Mouse (Mus musculus) lung, embryonic 15.5 days (tissue): ENCODE measurements around the gene Wdr11. TPM values are rescaled to one million over a fixed set of nuclear protein-coding genes. Genes with fewer than 3 reads are reported as not detected.

Experiments used
- ATAC-seq: fragments of 200-750 bp; cut with Nextera tagmentation; 2 replicates; pipeline ENCODE4 v1.8.0; 2017; ENCODE audit warnings: moderate number of reproducible peaks, borderline replicate concordance; ENCODE audit not compliant: low FRiP score, low TSS enrichment; ENCODE audit errors: extremely low read depth
- H3K27ac ChIP-seq: fragments of 300-500 bp; sonication (generic); 2 replicates; pipeline ENCODE4 v1.5.1; 2015; ENCODE audit warnings: moderate library complexity, mild to moderate bottlenecking, inconsistent platforms
- H3K27me3 ChIP-seq: fragments of 300-500 bp; sonication (generic); 2 replicates; pipeline ENCODE4 v1.6.1; 2015; ENCODE audit warnings: inconsistent platforms
- H3K36me3 ChIP-seq: fragments of 300-500 bp; sonication (generic); 2 replicates; pipeline ENCODE4 v1.6.1; 2015; ENCODE audit warnings: inconsistent platforms
- H3K4me1 ChIP-seq: fragments of 300-500 bp; sonication (generic); 2 replicates; pipeline ENCODE4 v1.6.1; 2015; ENCODE audit warnings: inconsistent platforms
- H3K4me2 ChIP-seq: fragments of 300-500 bp; sonication (generic); 2 replicates; pipeline ENCODE4 v1.6.1; 2015; ENCODE audit warnings: inconsistent platforms, mild to moderate bottlenecking, moderate library complexity
- H3K4me3 ChIP-seq: fragments of 300-500 bp; sonication (generic); 2 replicates; pipeline ENCODE4 v1.5.1; 2015; ENCODE audit warnings: mild to moderate bottlenecking, inconsistent platforms
- H3K9ac ChIP-seq: fragments of 300-500 bp; sonication (generic); 2 replicates; pipeline ENCODE4 v1.6.1; 2015; ENCODE audit warnings: inconsistent platforms
- H3K9me3 ChIP-seq: fragments of 300-500 bp; sonication (generic); 2 replicates; pipeline ENCODE4 v1.6.1; 2016; ENCODE audit warnings: inconsistent platforms
- WGBS: fragments of 180-500 bp; shearing (Covaris S2); methylation state at CpG from one replicate; pipeline ENCODE4 v1.1.7; 2015; 5-methylcytosine and 5-hydroxymethylcytosine counted together
- polyA plus RNA-seq: library from polyadenylated mRNA; unstranded; fragments of >200 nt; fragmentation: Nextera tagmentation; extraction: Ambion mirVana; gene quantifications from 2 replicates; pipeline ENCODE4 v1.2.1, GENCODE M21; 2015

Wdr11 gene
- polyA plus RNA-seq, 1 experiment from 2014 or later, result 38.8 TPM

DNA sequence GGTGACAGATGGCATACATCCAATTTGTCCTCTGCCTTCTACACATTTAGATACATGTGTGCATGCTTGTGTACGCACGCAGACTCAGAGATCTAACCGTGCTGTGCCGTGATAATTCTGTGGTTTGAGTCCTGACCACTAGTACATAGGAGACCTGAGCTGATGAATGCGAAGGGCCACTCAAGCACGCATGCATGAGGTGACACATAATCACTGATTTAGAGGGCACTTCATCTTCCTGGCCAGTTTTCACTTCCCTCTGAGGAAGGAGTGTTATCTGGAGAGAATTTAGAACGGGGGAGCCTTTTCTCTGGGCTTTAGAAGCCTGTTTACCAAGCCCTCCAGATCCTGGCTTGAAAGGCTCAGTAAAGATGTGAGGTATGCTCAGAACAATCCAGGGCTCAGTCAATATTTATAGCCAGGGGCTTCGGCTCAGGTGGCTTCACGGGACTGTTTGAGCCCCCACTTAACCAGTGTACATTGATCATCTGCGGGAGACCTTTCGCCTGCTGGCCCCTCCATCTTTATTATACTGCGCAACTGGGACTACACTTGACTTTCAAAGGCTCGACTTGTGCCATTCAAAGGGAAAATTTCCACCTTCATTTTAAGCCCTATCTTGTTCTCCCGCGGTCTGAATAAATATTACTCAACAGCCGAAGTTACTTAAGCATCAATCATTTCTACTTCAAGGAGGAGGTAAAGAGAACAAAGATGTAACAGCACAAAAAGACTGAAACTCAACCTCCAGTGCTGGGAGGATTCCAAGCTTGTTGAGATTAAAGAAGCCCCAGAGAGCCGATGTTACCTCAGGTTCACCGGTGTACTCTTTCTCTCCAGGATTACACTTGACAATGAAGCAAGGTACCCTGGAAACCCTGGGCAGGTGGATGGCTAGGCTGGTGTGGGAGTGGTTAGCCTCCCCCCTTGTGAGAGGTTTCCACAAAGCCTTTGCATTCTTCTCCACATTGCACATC, 80.3 kb downstream of the Wdr11 start:
- no peaks in the 10 kb centered on the region for H3K27me3 ChIP-seq
- no peak overlapping the region for H3K4me2 ChIP-seq
- no peak overlapping the region for H3K9ac ChIP-seq
- H3K4me3 ChIP-seq, result no peak overlapping the region
- H3K4me1 ChIP-seq, result peaks cover 34% of the 10 kb centered on the region
- H3K9me3 ChIP-seq, result no peaks in the 10 kb centered on the region
- ATAC-seq, result peak; percentile 90
- no peaks in the 10 kb centered on the region for H3K36me3 ChIP-seq
- 47% methylated on average over 18 of the region's 18 CpGs for WGBS
- H3K27ac ChIP-seq, result peak overlapping the region; percentile 83

DNA sequence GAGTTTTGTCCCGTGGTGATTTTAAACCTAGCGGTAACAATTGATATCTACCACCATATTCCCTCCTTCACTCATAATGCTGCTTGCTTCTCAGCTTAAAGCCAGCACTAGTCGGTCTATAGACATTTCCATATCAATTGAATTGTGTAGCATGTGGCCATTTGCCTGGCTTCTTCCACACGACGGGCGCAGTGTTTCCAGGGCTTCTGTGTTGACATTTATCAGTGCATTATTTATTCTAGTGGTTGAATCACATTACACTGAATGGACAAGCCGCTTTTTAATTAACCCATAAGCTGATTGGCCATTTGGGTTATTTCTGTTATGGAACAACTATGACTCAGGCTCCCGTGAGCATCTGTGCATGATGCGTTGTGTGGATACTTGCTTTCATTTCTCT, 82.1 kb downstream of the Wdr11 start:
- no peak overlapping the region for H3K4me3 ChIP-seq
- peaks cover 36% of the 10 kb centered on the region for H3K4me1 ChIP-seq
- no peaks in the 10 kb centered on the region for H3K9me3 ChIP-seq
- 76% methylated on average over 9 of the region's 9 CpGs for WGBS
- no peak overlapping the region for H3K9ac ChIP-seq
- no peaks in the 10 kb centered on the region for H3K27me3 ChIP-seq
- peak overlapping the region; percentile 83 for H3K27ac ChIP-seq
- H3K36me3 ChIP-seq, result no peaks in the 10 kb centered on the region
- no peak for ATAC-seq
- H3K4me2 ChIP-seq, result no peak overlapping the region

DNA sequence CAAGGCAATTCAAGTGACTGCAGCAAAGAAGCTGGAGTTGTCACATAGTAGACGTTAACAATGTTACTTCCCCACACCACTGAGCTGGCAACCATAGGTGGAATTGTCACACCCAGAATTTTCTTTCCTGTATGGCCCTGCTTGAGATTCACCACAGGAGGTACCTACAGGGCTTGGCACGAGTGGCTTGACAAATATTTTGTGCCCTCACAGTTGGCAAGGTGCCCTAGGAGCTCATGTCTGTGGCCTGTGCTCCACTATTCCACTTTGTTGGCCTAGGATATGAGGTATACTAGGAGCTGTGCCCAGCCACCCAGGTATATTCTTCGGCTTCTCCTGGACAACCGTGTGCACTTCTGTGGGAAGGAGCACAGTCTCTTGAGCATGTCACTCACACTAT, 82.9 kb downstream of the Wdr11 start:
- WGBS, result 67% methylated on average over 4 of the region's 4 CpGs
- Histone ChIP-seq H3K9ac (no peak overlapping the region), H3K4me3 (no peak overlapping the region), H3K4me1 (peaks cover 38% of the 10 kb centered on the region), H3K9me3 (no peaks in the 10 kb centered on the region), H3K36me3 (no peaks in the 10 kb centered on the region), H3K27me3 (no peaks in the 10 kb centered on the region), H3K4me2 (no peak overlapping the region), H3K27ac (peak overlapping the region; percentile 83)
- no peak for ATAC-seq

DNA sequence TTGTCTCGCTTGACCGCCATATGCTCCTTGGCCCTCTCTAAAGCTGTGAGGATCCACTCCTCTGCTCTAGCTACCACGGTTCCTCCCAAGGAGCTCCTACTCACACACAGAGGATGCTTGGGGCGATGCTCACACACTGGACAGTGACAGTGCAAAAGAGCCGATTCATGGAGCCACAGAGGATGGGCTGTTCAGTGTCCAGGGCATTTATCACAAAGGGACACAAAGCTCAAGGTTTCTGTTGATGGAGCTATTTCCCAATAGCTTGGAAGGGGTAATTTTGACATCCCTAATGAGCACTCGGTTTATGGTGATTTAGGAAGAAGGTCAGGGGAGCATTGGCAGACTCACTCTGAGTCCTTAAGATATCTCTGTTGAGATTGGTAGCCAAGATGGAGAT, 84.2 kb downstream of the Wdr11 start:
- Histone ChIP-seq H3K9me3 (no peaks in the 10 kb centered on the region), H3K4me2 (no peak overlapping the region), H3K36me3 (no peaks in the 10 kb centered on the region), H3K27ac (no peak overlapping the region), H3K27me3 (no peaks in the 10 kb centered on the region), H3K9ac (no peak overlapping the region), H3K4me1 (peaks cover 34% of the 10 kb centered on the region), H3K4me3 (no peak overlapping the region)
- WGBS, result 94% methylated on average over 6 of the region's 6 CpGs
- ATAC-seq, result no peak

DNA sequence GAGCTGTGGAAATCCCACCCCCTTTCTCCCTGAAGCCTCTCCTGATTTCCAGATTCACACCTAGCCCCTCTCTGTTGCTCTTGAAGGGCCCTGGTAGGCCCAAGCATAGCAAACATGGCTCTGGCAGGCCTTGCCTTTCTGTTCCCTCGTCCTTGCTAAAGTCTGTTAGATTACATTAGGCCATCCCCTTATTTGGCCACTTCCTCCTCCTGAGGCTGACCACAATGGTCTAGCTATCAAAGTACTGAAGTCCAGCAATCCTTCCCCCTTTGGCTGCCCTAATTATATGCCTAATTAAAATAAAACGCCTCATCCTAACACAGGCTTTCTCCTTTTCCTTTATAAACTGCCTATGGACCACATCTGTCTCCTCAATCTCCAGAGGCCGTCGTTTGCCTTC, 85.5 kb downstream of the Wdr11 start:
- Histone ChIP-seq H3K4me2 (no peak overlapping the region), H3K4me3 (no peak overlapping the region), H3K27ac (no peak overlapping the region), H3K9ac (no peak overlapping the region), H3K9me3 (no peaks in the 10 kb centered on the region), H3K27me3 (no peaks in the 10 kb centered on the region), H3K4me1 (peaks cover 41% of the 10 kb centered on the region), H3K36me3 (no peaks in the 10 kb centered on the region)
- WGBS, result 74% methylated on average over 4 of the region's 4 CpGs
- ATAC-seq, result no peak

DNA sequence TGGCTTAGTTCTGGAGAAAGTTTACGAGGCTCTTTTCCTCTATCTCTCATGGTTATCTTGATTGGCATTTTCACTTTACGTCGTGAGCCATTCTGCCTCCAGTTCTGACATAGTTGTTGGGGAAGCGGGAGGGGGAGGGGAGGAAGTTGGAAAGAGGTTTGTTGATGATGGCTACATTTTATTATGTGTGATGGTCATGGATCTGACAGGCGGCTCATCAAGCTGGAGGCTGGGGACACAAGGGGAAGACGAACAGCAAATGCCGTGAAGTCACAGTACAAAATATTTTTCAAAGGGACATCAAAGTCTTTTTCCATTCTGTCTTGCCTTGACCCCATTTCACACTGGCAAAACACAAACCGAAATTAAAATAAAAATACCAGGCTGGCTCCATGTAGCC, 86.8 kb downstream of the Wdr11 start:
- Histone ChIP-seq H3K27ac (peak overlapping the region; percentile 67), H3K4me3 (no peak overlapping the region), H3K4me2 (no peak overlapping the region), H3K9ac (no peak overlapping the region), H3K27me3 (no peaks in the 10 kb centered on the region), H3K9me3 (no peaks in the 10 kb centered on the region), H3K4me1 (peaks cover 40% of the 10 kb centered on the region), H3K36me3 (no peaks in the 10 kb centered on the region)
- WGBS, result 26% methylated on average over 8 of the region's 8 CpGs
- peak; percentile 66; the same call in 1 of the 2 replicates for ATAC-seq

DNA sequence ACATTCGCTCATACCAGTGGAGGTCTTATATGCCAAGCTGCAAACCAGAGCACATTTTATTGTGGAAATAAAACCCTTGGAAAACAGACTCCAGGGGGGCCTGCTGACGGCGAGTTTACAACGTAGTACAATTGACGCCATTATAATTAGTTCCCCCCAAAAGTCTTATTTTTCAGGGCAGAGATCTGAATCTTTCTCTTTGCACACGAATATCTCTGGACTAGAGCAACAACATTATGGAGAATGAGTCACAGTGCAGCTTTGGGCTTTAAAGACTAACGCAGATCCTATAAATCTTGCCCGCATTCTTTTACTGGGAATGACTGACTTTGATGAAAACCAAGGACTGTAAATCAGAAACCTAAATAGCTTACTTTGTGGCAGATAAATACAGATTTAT, 87.3 kb downstream of the Wdr11 start:
- Histone ChIP-seq H3K4me2 (no peak overlapping the region), H3K27me3 (no peaks in the 10 kb centered on the region), H3K27ac (peak overlapping the region; percentile 67), H3K9ac (no peak overlapping the region), H3K9me3 (no peaks in the 10 kb centered on the region), H3K4me3 (no peak overlapping the region), H3K36me3 (no peaks in the 10 kb centered on the region), H3K4me1 (peaks cover 36% of the 10 kb centered on the region)
- no peak for ATAC-seq
- 38% methylated on average over 8 of the region's 8 CpGs for WGBS

DNA sequence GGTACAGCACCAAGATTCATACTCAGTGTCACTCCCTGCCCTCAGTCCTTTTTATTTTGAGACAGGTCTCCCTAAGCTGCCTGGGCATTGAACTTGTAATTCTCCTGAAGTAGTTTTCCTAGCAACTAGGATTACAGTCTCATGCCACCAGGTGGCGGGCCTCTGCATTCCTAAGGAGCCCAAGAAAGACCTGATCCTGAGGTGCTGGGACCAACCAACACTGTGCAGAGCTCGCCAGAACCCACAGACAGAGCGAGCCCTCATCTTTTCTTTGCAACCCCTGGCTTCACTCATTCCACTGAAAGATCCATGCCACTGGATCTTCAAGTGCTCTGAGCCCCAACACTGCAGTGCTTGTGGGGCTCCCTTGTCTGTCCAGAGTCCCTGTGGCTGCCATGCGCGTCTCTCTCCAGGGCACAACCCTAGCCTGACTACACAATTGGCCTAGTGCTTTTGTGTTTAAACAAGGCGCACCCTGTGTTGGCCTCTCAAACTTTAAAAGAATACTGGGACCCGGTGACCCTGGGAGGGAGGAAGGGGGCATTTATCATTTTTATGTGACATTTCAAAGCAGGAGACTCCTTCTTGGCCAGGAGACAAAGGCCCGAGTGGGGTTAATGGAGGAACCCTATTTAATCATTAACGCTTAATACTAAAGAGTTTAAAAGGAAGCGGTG, 89.0 kb downstream of the Wdr11 start:
- ATAC-seq, result peak; percentile 21; the same call in 1 of the 2 replicates
- Histone ChIP-seq H3K27ac (peak overlapping the region; percentile 66), H3K4me2 (no peak overlapping the region)

DNA sequence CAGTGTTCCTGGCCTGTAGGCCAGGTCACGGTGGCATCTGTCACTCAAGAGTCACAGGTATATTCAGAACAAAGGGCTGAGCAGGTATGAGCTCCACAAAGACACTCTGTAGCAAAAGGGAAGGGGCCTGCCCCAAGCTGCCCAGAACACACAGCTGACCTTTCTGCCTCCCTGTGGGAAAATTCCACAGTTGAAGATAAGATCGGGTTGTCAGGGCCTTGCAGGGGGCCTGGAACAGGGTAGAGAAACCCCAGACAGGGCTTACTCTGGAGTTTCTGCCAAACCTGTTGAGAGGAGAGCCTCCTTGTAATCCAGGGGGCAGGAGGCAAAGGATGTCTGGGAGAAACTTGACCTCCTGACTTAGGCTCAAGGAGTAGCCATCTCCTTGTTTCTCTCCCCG, 90.9 kb downstream of the Wdr11 start:
- H3K4me1 ChIP-seq, result peaks cover 44% of the 10 kb centered on the region
- H3K4me3 ChIP-seq, result no peak overlapping the region
- no peak overlapping the region for H3K27ac ChIP-seq
- H3K9me3 ChIP-seq, result no peaks in the 10 kb centered on the region
- no peak for ATAC-seq
- 31% methylated on average over 3 of the region's 3 CpGs for WGBS
- H3K36me3 ChIP-seq, result no peaks in the 10 kb centered on the region
- no peak overlapping the region for H3K4me2 ChIP-seq
- H3K9ac ChIP-seq, result no peak overlapping the region
- H3K27me3 ChIP-seq, result no peaks in the 10 kb centered on the region

More for the DNA sequence above, 89.0 kb downstream of the Wdr11 start:
- no peaks in the 10 kb centered on the region for H3K9me3 ChIP-seq
- H3K4me3 ChIP-seq, result no peak overlapping the region
- H3K27me3 ChIP-seq, result no peaks in the 10 kb centered on the region
- WGBS, result 32% methylated on average over 10 of the region's 10 CpGs
- H3K4me1 ChIP-seq, result peaks cover 33% of the 10 kb centered on the region
- H3K9ac ChIP-seq, result no peak overlapping the region
- no peaks in the 10 kb centered on the region for H3K36me3 ChIP-seq

DNA sequence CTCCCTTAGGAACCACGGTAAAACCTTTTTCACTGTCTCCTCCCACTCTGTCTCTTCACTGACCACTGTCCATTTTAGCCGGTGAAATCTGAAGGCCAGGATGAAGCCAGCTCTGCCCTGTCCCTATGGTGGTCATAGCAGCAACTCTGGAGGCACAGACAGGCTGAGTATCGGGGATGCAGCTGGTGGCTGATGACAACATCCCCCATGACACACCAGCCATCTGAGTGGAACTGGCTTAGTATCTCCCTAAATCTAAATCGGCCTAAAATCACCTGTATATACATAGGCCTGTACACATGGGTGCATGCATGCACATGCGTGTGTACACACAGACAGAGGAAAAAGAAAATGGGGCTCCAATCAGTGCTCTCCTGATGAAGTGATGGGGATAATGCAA, 93.7 kb downstream of the Wdr11 start:
- Histone ChIP-seq H3K4me2 (no peak overlapping the region), H3K4me1 (peaks cover 37% of the 10 kb centered on the region), H3K4me3 (no peak overlapping the region), H3K27ac (no peak overlapping the region), H3K36me3 (no peaks in the 10 kb centered on the region), H3K9ac (no peak overlapping the region), H3K9me3 (no peaks in the 10 kb centered on the region), H3K27me3 (no peaks in the 10 kb centered on the region)
- WGBS, result 73% methylated on average over 5 of the region's 5 CpGs
- ATAC-seq, result no peak
